17 mouse cellular contexts compared by ENCODE assay signal in the genomic region with DNA sequence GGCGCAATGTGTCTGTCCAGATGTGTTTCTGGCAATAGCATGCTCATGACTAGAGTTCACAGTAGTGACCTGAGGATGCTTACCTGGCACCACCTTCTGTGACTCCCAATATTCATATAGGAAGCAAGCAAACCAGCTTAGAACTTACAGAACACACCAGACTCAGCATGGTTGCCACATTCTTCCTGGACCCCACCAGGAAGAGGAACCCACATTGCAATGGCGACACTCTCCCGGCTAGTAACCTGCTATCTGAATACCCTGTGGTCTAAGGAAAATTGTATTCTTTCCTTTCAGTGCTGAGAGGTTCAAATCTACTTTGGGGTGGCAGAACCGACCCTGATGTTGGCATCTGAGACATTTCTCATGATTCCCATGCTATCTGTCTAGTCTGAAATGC. TPM values are rescaled to one million over a fixed set of nuclear protein-coding genes. Genes with fewer than 3 reads are reported as not detected.
"Had no signal": no experiment of that assay in that cellular context is flagged by ENCODE, and none has a peak within 500 bp of the region (broad histone marks: within the 10 kb centered on the region; RNA-seq: fewer than 3 reads in every experiment).

No protein-coding gene starts in this region.

- H3K27me3 ChIP-seq: neural tube, embryonic 15.5 days; stomach, embryonic 15.5 days had no signal

- H3K9me3 ChIP-seq: neural tube, embryonic 15.5 days; stomach, embryonic 15.5 days had no signal

- H3K4me1 ChIP-seq: stomach, embryonic 15.5 days had no signal

- H3K27ac ChIP-seq: neural tube, embryonic 15.5 days; stomach, embryonic 15.5 days; stomach, postnatal 0 days had no signal

- DNase-seq: retina, postnatal 1 day; right cerebral cortex, adult 18-20 months; right cerebral cortex, postnatal 14 days; right cerebral cortex, postnatal 25 days; right cerebral cortex, postnatal 4 days; spleen, adult 18-20 months; thymus, adult 18-20 months; thymus, adult 2 months; thymus, postnatal 14 days; thymus, postnatal 25 days; thymus, postnatal 36 days; thymus, postnatal 4 days had no signal

- H3K4me2 ChIP-seq: neural tube, embryonic 15.5 days; stomach, embryonic 15.5 days had no signal

- H3K36me3 ChIP-seq: neural tube, embryonic 15.5 days; stomach, embryonic 15.5 days had no signal

- H3K4me3 ChIP-seq: neural tube, embryonic 15.5 days; stomach, embryonic 15.5 days had no signal

- H3K9ac ChIP-seq: neural tube, embryonic 15.5 days; stomach, embryonic 15.5 days had no signal

RNA-seq across cellular contexts. Expression of gene Pkd1l1, which starts 5.1 kb away (rescaled TPM):
- total RNA-seq: neutrophil, adult 5-6 weeks had no signal
- polyA plus RNA-seq: small intestine, adult 2 months had no signal
